Mouse (Mus musculus) liver, embryonic 11.5 days (tissue): ENCODE data around the gene Cebpg. TPM values are rescaled to one million over a fixed set of nuclear protein-coding genes. Genes with fewer than 3 reads are reported as not detected.

Experiments
- ATAC-seq: fragments of 200-750 bp; cut with Nextera tagmentation; replicated peaks from 2 replicates; pipeline ENCODE4 v1.8.0; 2017; ENCODE audit warnings: moderate number of reproducible peaks, mild to moderate bottlenecking, moderate TSS enrichment, moderate library complexity; ENCODE audit not compliant: low FRiP score
- DNase-seq: peaks from one replicate; pipeline ENCODE4 v3.0.0-alpha.2; 2017; ENCODE audit warnings: low spot score
- H3K27ac ChIP-seq: fragments of 300-500 bp; sonication (generic); 2 replicates; pipeline ENCODE4 v1.5.1; 2014; ENCODE audit warnings: mild to moderate bottlenecking, low read depth, low read length, control low read depth
- H3K27me3 ChIP-seq: fragments of 300-500 bp; sonication (generic); replicated peaks from 2 replicates; pipeline ENCODE4 v1.6.1; 2014; ENCODE audit warnings: low read length, mixed read lengths; ENCODE audit not compliant: control insufficient read depth, insufficient read depth
- H3K36me3 ChIP-seq: fragments of 300-500 bp; sonication (generic); 2 replicates; pipeline ENCODE4 v1.6.1; 2014; ENCODE audit warnings: mild to moderate bottlenecking, low read length, moderate library complexity, mixed read lengths; ENCODE audit not compliant: control insufficient read depth, insufficient read depth
- H3K4me1 ChIP-seq: fragments of 300-500 bp; sonication (generic); replicated peaks from 2 replicates; pipeline ENCODE4 v1.6.1; 2014; ENCODE audit warnings: low read length, mixed read lengths; ENCODE audit not compliant: control insufficient read depth, insufficient read depth
- H3K4me2 ChIP-seq: fragments of 300-500 bp; sonication (generic); 2 replicates; pipeline ENCODE4 v1.6.1; 2014; ENCODE audit warnings: mild to moderate bottlenecking, control low read depth, moderate library complexity
- H3K4me3 ChIP-seq: fragments of 300-500 bp; sonication (generic); 2 replicates; pipeline ENCODE4 v1.5.1; 2014; ENCODE audit warnings: low read depth, low read length, control low read depth
- H3K9ac ChIP-seq: fragments of 300-500 bp; sonication (generic); 2 replicates; pipeline ENCODE4 v1.6.1; 2014; ENCODE audit warnings: low read depth, low read length, control low read depth
- H3K9me3 ChIP-seq: fragments of 300-500 bp; sonication (generic); 2 replicates; pipeline ENCODE4 v1.6.1; 2016; ENCODE audit warnings: low read length, inconsistent platforms, mixed read lengths; ENCODE audit not compliant: control insufficient read depth
- WGBS: fragments of 180-500 bp; shearing (Covaris S2); extraction: QIAGEN DNeasy Blood & Tissue Kit; methylation state at CpG from one replicate; pipeline ENCODE4 v1.1.7; 2014; 5-methylcytosine and 5-hydroxymethylcytosine counted together
- polyA plus RNA-seq: library from polyadenylated mRNA; unstranded; fragments of >200 nt; fragmentation: Nextera tagmentation; extraction: Ambion mirVana; gene quantifications from 2 replicates; pipeline ENCODE4 v1.2.1, GENCODE M21; 2014

Gene Cebpg
- polyA plus RNA-seq, 1 experiment from 2014 or later: 26.2 TPM

- ATAC-seq: no peak
- H3K4me2 ChIP-seq: peak overlapping the region; percentile 47
- DNase-seq: peak; percentile 38
- H3K4me3 ChIP-seq: 0 out of 2 replicates have a peak overlapping the region, but pooled peaks have one; percentile 0
- no peaks in the 10 kb centered on the region for H3K27me3 ChIP-seq
- peak overlapping the region; percentile 71 for H3K27ac ChIP-seq
- 24% methylated on average over 10 of the region's 10 CpGs for WGBS
- H3K9me3 ChIP-seq: no peaks in the 10 kb centered on the region
- H3K9ac ChIP-seq: no peak overlapping the region
- no peaks in the 10 kb centered on the region for H3K36me3 ChIP-seq
- H3K4me1 ChIP-seq: peaks cover 4% of the 10 kb centered on the region
Measured at GRCm38 (mm10) chr7:35080843-35081338, 24.5 kb upstream of the Cebpg start.

GRCm38 (mm10) chr7:35076645-35077044, 20.3 kb upstream of the Cebpg start:
- H3K36me3 ChIP-seq: no peaks in the 10 kb centered on the region
- H3K27me3 ChIP-seq: no peaks in the 10 kb centered on the region
- 48% methylated on average over 5 of the region's 5 CpGs for WGBS
- no peak overlapping the region for H3K27ac ChIP-seq
- peaks cover 4% of the 10 kb centered on the region for H3K4me1 ChIP-seq
- no peak overlapping the region for H3K4me3 ChIP-seq
- no peak overlapping the region for H3K9ac ChIP-seq
- no peak overlapping the region for H3K4me2 ChIP-seq
- ATAC-seq (no peak), DNase-seq (no peak)
- no peaks in the 10 kb centered on the region for H3K9me3 ChIP-seq

- Histone ChIP-seq H3K9me3 (no peaks in the 10 kb centered on the region), H3K27me3 (no peaks in the 10 kb centered on the region), H3K9ac (no peak overlapping the region), H3K36me3 (no peaks in the 10 kb centered on the region), H3K4me1 (no peaks in the 10 kb centered on the region), H3K4me2 (no peak overlapping the region), H3K4me3 (no peak overlapping the region), H3K27ac (no peak overlapping the region)
- 81% methylated on average over 8 of the region's 8 CpGs for WGBS
- no peak for DNase-seq
- ATAC-seq: no peak
Measured at GRCm38 (mm10) chr7:35066640-35067212, 10.4 kb upstream of the Cebpg start.

DNA sequence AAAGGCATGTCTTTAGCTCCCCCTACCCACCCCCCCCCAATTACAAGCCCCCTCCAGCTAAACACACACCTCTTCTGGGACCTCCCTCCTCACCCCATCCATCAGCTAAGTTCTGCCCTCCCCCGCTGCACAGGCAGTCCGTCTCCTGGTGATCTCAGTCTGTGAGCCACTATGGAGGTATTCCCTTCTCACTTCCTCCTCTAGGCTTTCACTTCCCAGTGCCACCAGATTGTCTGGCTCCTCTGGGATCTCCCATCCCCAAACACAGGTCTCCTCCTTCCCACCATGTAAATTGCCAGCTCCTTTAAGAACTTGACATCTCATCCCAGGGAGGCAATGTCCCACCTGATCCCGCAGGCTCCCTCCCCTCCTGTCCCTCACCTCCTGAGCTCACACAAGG, 9.6 kb upstream of the Cebpg start:
- Histone ChIP-seq H3K9me3 (no peaks in the 10 kb centered on the region), H3K4me3 (no peak overlapping the region), H3K27me3 (no peaks in the 10 kb centered on the region), H3K4me2 (no peak overlapping the region), H3K9ac (no peak overlapping the region), H3K36me3 (no peaks in the 10 kb centered on the region), H3K27ac (no peak overlapping the region), H3K4me1 (no peaks in the 10 kb centered on the region)
- ATAC-seq (no peak), DNase-seq (no peak)
- 68% methylated on average over 3 of the region's 3 CpGs for WGBS

DNA sequence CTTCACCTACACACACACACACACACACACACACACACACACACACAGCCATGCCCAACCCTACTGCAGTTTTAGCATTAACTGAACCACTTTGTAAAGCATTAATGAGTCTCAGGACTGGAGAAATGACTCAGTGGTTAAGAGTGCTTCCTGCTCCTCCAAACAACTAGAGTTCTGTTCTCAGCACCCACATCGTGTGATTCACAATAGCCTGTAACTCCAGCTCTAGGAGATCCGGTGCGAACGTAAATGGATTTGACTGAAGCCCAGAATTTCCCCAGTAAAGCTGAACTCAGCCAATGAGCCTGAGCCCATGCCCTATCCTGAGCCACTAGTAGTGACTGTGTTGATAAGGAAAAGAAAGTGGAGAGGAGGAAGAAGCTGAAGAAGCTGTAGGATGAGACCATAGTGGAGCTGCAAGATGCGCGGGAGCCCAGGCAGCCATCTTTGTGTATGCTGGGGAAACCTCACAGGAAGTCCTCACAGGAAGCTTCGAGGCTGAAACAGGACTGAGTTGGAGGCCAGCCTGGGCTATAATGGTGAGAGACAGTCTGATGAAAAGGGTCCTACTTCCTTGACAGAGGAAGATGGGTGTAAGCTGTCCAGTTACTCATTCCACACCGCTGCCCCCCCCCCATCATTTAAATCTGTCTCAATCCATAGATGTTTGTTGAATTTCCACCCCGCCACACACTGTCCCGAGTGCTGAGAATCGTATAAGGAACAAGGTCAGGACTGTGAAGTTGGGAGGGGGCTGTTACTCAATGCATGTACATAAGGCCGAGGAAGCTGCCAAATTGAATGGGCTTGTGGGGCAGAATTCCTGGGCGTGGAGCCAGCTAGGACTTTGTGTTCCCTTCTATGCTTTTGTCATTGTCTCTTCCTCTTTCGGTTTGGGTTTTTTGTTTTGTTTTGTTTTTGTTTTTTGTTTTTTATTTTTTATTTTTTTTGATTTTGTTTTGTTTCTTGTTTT, 8.2 kb upstream of the Cebpg start:
- H3K36me3 ChIP-seq: no peaks in the 10 kb centered on the region
- H3K4me3 ChIP-seq: no peak overlapping the region
- no peaks in the 10 kb centered on the region for H3K4me1 ChIP-seq
- WGBS: 76% methylated on average over 14 of the region's 14 CpGs
- H3K9me3 ChIP-seq: no peaks in the 10 kb centered on the region; the same call in 1 of the 2 replicates
- ATAC-seq (no peak), DNase-seq (no peak)
- H3K27ac ChIP-seq: no peak overlapping the region
- no peak overlapping the region for H3K9ac ChIP-seq
- H3K27me3 ChIP-seq: no peaks in the 10 kb centered on the region
- H3K4me2 ChIP-seq: no peak overlapping the region

DNA sequence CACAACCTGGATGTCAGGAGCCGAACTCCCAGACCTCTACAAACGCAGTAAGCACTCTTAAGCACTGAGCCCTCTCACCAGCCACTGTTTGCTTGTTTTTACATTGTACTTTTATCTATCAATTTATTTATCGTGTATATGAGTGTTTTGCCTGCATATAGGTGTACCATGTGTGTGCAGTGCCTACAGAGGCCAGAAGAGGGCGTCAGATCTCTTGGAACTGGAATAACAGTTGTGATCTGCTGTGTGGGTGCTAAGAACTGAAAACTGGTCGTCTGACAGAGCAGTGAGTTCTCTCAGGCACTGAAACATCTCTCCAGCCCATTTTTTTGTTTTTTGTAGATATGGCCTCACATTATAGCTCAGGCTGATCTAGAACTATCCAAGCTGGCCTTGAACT, 3.1 kb upstream of the Cebpg start:
- no peaks in the 10 kb centered on the region for H3K27me3 ChIP-seq
- H3K27ac ChIP-seq: no peak overlapping the region
- 69% methylated on average over 5 of the region's 5 CpGs for WGBS
- H3K9ac ChIP-seq: no peak overlapping the region
- no peaks in the 10 kb centered on the region for H3K36me3 ChIP-seq
- ATAC-seq (no peak), DNase-seq (no peak)
- H3K4me1 ChIP-seq: peaks cover 16% of the 10 kb centered on the region
- no peak overlapping the region for H3K4me3 ChIP-seq
- no peak overlapping the region for H3K4me2 ChIP-seq
- no peaks in the 10 kb centered on the region; the same call in 1 of the 2 replicates for H3K9me3 ChIP-seq

DNA sequence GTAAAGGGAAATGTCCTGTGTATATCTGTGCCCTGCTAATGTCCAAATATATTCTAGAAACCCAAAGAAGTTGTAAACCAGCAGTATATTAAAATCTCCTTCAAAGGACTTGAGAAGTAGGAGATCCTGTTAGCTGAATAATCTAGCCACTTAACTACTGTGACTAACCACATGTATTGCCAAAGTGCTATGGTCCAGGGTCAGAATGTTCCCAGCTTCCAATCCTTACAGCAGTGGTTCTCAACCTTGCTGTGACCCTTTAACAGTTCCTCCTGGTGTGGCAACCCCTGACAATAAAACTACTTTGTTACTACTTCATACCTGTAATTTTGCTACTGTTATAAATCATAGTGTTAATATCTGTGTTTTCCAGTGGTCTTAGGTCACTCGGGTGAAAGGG, 2.0 kb upstream of the Cebpg start:
- Histone ChIP-seq H3K4me3 (no peak overlapping the region), H3K9me3 (no peaks in the 10 kb centered on the region; the same call in 1 of the 2 replicates), H3K27ac (no peak overlapping the region), H3K9ac (no peak overlapping the region), H3K4me2 (no peak overlapping the region), H3K4me1 (peaks cover 23% of the 10 kb centered on the region), H3K36me3 (no peaks in the 10 kb centered on the region), H3K27me3 (no peaks in the 10 kb centered on the region)
- WGBS: 68% methylated on average over 1 of the region's 1 CpGs
- ATAC-seq: no peak
- no peak for DNase-seq

DNA sequence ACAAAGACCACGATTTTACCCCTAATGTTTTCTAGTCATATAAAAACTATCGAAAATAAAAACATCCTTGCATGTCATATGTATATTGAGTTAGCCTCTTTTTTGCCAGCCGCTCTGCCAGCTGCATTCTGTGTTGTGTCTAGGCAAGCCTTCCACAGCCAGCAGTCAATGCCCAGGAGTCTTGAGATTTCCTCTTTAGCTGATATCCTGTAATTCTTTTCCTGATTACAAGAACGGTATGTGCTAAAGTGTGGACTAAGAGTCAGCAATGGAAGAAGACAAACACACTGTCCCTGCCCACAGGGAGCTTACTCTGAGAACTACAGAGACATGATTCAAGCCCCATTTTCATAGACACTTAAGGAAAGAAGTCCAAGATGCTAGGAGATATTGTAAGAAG, 1.2 kb upstream of the Cebpg start:
- peak overlapping the region; percentile 94; the same call in 1 of the 2 replicates for H3K4me2 ChIP-seq

More for the DNA sequence above, 1.2 kb upstream of the Cebpg start:
- WGBS: 61% methylated on average over 4 of the region's 4 CpGs
- ATAC-seq (no peak), DNase-seq (no peak)
- no peak overlapping the region for H3K4me3 ChIP-seq
- peaks cover 23% of the 10 kb centered on the region for H3K4me1 ChIP-seq
- no peaks in the 10 kb centered on the region; the same call in 1 of the 2 replicates for H3K9me3 ChIP-seq
- H3K36me3 ChIP-seq: no peaks in the 10 kb centered on the region
- no peak overlapping the region for H3K9ac ChIP-seq
- no peak overlapping the region for H3K27ac ChIP-seq
- no peaks in the 10 kb centered on the region for H3K27me3 ChIP-seq
